Mouse (Mus musculus): Measurements from ENCODE around the gene Coro7. TPM values are rescaled to one million over a fixed set of nuclear protein-coding genes. Genes with fewer than 3 reads are reported as not detected.

Gene Coro7
- polyA plus RNA-seq, 1 experiment from 2014 or later = 13.1 TPM

GRCm38 (mm10) chr16:4596836-4597235 lies 82.7 kb downstream of the Coro7 start:
- peak overlapping the region; percentile 85; the same call in 1 of the 2 replicates for H3K27ac ChIP-seq (replicated peaks; ENCODE audit: low read depth, low read length)
- peaks cover 71% of the 10 kb centered on the region for H3K4me1 ChIP-seq (ENCODE audit: control insufficient read depth, insufficient read depth, low read length)
- H3K27me3 ChIP-seq (ENCODE audit: control insufficient read depth, insufficient read depth, low read length) = no peaks in the 10 kb centered on the region
- no peaks in the 10 kb centered on the region for H3K36me3 ChIP-seq (ENCODE audit: control insufficient read depth, insufficient read depth, low read length)
- H3K4me2 ChIP-seq (ENCODE audit: low read depth, severe bottlenecking) = peak overlapping the region; percentile 99
- no peaks in the 10 kb centered on the region for H3K9me3 ChIP-seq (ENCODE audit: control insufficient read depth, low read length)
- DNase-seq (ENCODE audit: low spot score) (no peak), ATAC-seq (ENCODE audit: insufficient number of reproducible peaks, low FRiP score, low TSS enrichment, low read depth) (no peak)
- peak overlapping the region; percentile 64 for H3K4me3 ChIP-seq (ENCODE audit: low read depth, low read length)
- 0 out of 2 replicates have a peak overlapping the region, but pooled peaks have one; percentile 7 for H3K9ac ChIP-seq (ENCODE audit: low read length)
- WGBS = 68% methylated on average over 2 of the region's 2 CpGs

DNA sequence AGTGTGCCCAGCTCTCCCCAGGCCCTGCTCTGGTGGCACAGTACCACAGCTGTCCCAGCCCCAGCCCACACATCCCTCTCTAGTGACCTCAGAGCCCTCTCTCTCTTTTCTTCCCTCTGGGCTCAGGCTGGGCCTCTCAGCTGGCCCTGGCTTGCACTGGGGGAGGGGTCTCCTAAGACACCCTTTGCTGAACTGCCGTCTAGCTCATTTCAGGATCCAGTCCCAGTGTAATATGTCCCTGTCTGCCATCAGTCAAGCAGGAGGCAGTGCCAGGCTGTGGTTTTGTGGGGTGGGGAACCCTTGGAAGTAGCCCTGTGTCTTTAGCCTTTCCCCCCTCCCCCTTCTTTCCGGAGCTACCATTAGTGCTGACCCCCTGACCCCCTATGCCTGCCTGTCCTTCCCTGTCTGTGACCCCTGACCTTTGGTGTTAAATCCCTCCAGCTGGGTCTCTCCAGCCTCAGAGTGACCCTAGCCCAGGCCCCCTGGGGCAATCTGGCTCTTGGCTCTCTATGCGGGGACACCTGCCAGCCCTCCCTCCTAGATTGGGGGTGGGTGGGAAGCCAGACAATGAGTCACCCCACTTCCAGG lies 83.3 kb downstream of the Coro7 start:
- peak overlapping the region; percentile 85; the same call in 1 of the 2 replicates for H3K27ac ChIP-seq (replicated peaks; ENCODE audit: low read depth, low read length)
- H3K4me1 ChIP-seq (ENCODE audit: control insufficient read depth, insufficient read depth, low read length) = peaks cover 66% of the 10 kb centered on the region
- WGBS = 9% methylated on average over 3 of the region's 3 CpGs
- no peak for ATAC-seq (ENCODE audit: insufficient number of reproducible peaks, low FRiP score, low TSS enrichment, low read depth)
- DNase-seq (ENCODE audit: low spot score) = no peak
- no peaks in the 10 kb centered on the region for H3K9me3 ChIP-seq (ENCODE audit: control insufficient read depth, low read length)
- H3K36me3 ChIP-seq (ENCODE audit: control insufficient read depth, insufficient read depth, low read length) = no peaks in the 10 kb centered on the region
- no peaks in the 10 kb centered on the region for H3K27me3 ChIP-seq (ENCODE audit: control insufficient read depth, insufficient read depth, low read length)
- H3K4me3 ChIP-seq (ENCODE audit: low read depth, low read length) = peak overlapping the region; percentile 64
- peak overlapping the region; percentile 99 for H3K4me2 ChIP-seq (ENCODE audit: low read depth, severe bottlenecking)
- H3K9ac ChIP-seq (ENCODE audit: low read length) = peak overlapping the region; percentile 77

GRCm38 (mm10) chr16:4595527-4595963 lies 84.0 kb downstream of the Coro7 start:
- peaks cover 59% of the 10 kb centered on the region for H3K4me1 ChIP-seq (ENCODE audit: control insufficient read depth, insufficient read depth, low read length)
- peak overlapping the region; percentile 64 for H3K4me3 ChIP-seq (ENCODE audit: low read depth, low read length)
- 3% methylated on average over 5 of the region's 5 CpGs for WGBS
- peak overlapping the region; percentile 99 for H3K4me2 ChIP-seq (ENCODE audit: low read depth, severe bottlenecking)
- H3K9ac ChIP-seq (ENCODE audit: low read length) = peak overlapping the region; percentile 77
- no peaks in the 10 kb centered on the region for H3K27me3 ChIP-seq (ENCODE audit: control insufficient read depth, insufficient read depth, low read length)
- H3K36me3 ChIP-seq (ENCODE audit: control insufficient read depth, insufficient read depth, low read length) = no peaks in the 10 kb centered on the region
- H3K9me3 ChIP-seq (ENCODE audit: control insufficient read depth, low read length) = no peaks in the 10 kb centered on the region
- DNase-seq (ENCODE audit: low spot score) = no peak
- no peak for ATAC-seq (ENCODE audit: insufficient number of reproducible peaks, low FRiP score, low TSS enrichment, low read depth)
- H3K27ac ChIP-seq (replicated peaks; ENCODE audit: low read depth, low read length) = peak overlapping the region; percentile 85; the same call in 1 of the 2 replicates

GRCm38 (mm10) chr16:4594814-4595526 lies 84.6 kb downstream of the Coro7 start:
- under 1% methylated on average over 46 of the region's 52 CpGs for WGBS
- Histone ChIP-seq H3K9me3 (ENCODE audit: control insufficient read depth, low read length) (no peaks in the 10 kb centered on the region), H3K4me2 (ENCODE audit: low read depth, severe bottlenecking) (peak overlapping the region; percentile 99), H3K4me1 (ENCODE audit: control insufficient read depth, insufficient read depth, low read length) (peaks cover 57% of the 10 kb centered on the region), H3K4me3 (ENCODE audit: low read depth, low read length) (peak overlapping the region; percentile 64), H3K36me3 (ENCODE audit: control insufficient read depth, insufficient read depth, low read length) (no peaks in the 10 kb centered on the region), H3K9ac (ENCODE audit: low read length) (peak overlapping the region; percentile 77), H3K27me3 (ENCODE audit: control insufficient read depth, insufficient read depth, low read length) (no peaks in the 10 kb centered on the region), H3K27ac (replicated peaks; ENCODE audit: low read depth, low read length) (peak overlapping the region; percentile 85)
- ATAC-seq (ENCODE audit: insufficient number of reproducible peaks, low FRiP score, low TSS enrichment, low read depth) (peak; percentile 0; the same call in 1 of the 2 replicates), DNase-seq (ENCODE audit: low spot score) (peak; percentile 66)

DNA sequence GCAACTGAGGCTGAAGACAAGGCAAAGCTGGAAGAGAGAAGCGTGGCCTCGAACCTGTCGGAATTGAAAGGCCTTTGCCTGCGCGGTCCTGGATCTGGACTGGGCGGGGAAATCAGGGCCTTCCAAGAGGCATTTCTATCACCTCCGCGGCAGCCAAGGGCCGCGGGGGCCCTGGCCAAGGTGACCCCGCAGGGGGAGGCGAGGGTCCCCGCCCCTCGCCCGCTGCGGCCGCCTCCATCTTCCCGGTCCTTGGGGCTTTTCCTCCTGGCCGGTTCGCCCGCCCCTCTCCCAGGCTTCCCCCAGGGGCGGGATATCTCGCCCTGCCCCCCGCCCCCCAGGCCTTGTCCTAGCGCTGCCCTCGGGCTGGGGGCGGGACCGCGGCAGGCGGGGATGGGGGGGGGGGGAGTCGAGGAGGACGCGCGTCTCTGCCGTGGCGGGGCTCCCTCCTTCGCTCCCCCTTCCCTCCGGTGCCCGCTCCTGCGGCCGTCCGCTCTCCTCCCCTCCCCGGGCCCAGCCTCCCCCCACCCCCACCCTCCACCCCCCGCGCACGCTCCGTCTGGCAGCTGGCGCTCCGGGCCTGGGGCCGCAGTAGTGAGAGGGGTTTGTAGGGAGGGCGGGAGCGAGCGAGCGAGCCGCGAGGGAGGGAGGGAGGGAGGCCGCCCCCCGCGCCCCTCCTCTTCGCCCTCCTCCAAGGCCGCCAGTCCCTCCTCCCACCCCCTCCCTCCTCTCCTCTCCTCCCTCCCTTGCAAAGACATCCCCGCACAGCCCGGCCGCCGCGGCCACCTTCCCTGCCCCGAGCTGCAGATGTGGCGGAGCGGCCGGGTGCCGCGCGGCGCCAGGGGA lies 85.4 kb downstream of the Coro7 start, which contains the start of gene Glis2:
Gene Glis2, plus strand, starts transcription at position 743 of the 843 bp plus-strand sequence.
- Histone ChIP-seq H3K9me3 (ENCODE audit: control insufficient read depth, low read length) (no peaks in the 10 kb centered on the region), H3K4me2 (ENCODE audit: low read depth, severe bottlenecking) (peak within 1 kb of the TSS; percentile 99), H3K27ac (replicated peaks; ENCODE audit: low read depth, low read length) (peak within 1 kb of the TSS; percentile 85), H3K27me3 (ENCODE audit: control insufficient read depth, insufficient read depth, low read length) (no peaks in the 10 kb centered on the region), H3K9ac (ENCODE audit: low read length) (peak within 1 kb of the TSS; percentile 77), H3K36me3 (ENCODE audit: control insufficient read depth, insufficient read depth, low read length) (no peaks in the 10 kb centered on the region), H3K4me3 (ENCODE audit: low read depth, low read length) (peak within 1 kb of the TSS; percentile 64), H3K4me1 (ENCODE audit: control insufficient read depth, insufficient read depth, low read length) (peaks cover 53% of the 10 kb centered on the region)
- ATAC-seq (ENCODE audit: insufficient number of reproducible peaks, low FRiP score, low TSS enrichment, low read depth) = peak; percentile 85
- under 1% methylated on average over 34 of the region's 74 CpGs for WGBS
- peak; percentile 89 for DNase-seq (ENCODE audit: low spot score)

- ATAC-seq (ENCODE audit: insufficient number of reproducible peaks, low FRiP score, low TSS enrichment, low read depth) = no peak
- peak overlapping the region; percentile 64 for H3K4me3 ChIP-seq (ENCODE audit: low read depth, low read length)
- H3K4me1 ChIP-seq (ENCODE audit: control insufficient read depth, insufficient read depth, low read length) = peaks cover 43% of the 10 kb centered on the region
- 17% methylated on average over 32 of the region's 32 CpGs for WGBS
- no peaks in the 10 kb centered on the region for H3K27me3 ChIP-seq (ENCODE audit: control insufficient read depth, insufficient read depth, low read length)
- peak; percentile 68 for DNase-seq (ENCODE audit: low spot score)
- H3K4me2 ChIP-seq (ENCODE audit: low read depth, severe bottlenecking) = peak overlapping the region; percentile 99
- peak overlapping the region; percentile 85 for H3K27ac ChIP-seq (replicated peaks; ENCODE audit: low read depth, low read length)
- peak overlapping the region; percentile 71 for H3K9ac ChIP-seq (ENCODE audit: low read length)
- H3K36me3 ChIP-seq (ENCODE audit: control insufficient read depth, insufficient read depth, low read length) = no peaks in the 10 kb centered on the region
- no peaks in the 10 kb centered on the region for H3K9me3 ChIP-seq (ENCODE audit: control insufficient read depth, low read length)
Measured at GRCm38 (mm10) chr16:4592909-4593875, 86.4 kb downstream of the Coro7 start.

GRCm38 (mm10) chr16:4590236-4590635 lies 89.3 kb downstream of the Coro7 start:
- Histone ChIP-seq H3K4me3 (ENCODE audit: low read depth, low read length) (no peak overlapping the region), H3K9ac (ENCODE audit: low read length) (no peak overlapping the region), H3K4me2 (ENCODE audit: low read depth, severe bottlenecking) (no peak overlapping the region), H3K27ac (replicated peaks; ENCODE audit: low read depth, low read length) (no peak overlapping the region), H3K9me3 (ENCODE audit: control insufficient read depth, low read length) (no peaks in the 10 kb centered on the region), H3K36me3 (ENCODE audit: control insufficient read depth, insufficient read depth, low read length) (no peaks in the 10 kb centered on the region), H3K4me1 (ENCODE audit: control insufficient read depth, insufficient read depth, low read length) (peaks cover 18% of the 10 kb centered on the region), H3K27me3 (ENCODE audit: control insufficient read depth, insufficient read depth, low read length) (no peaks in the 10 kb centered on the region)
- WGBS = 96% methylated on average over 9 of the region's 9 CpGs
- ATAC-seq (ENCODE audit: insufficient number of reproducible peaks, low FRiP score, low TSS enrichment, low read depth) = no peak
- DNase-seq (ENCODE audit: low spot score) = no peak

All from limb, embryonic 11.5 days (tissue).